Mouse (Mus musculus): Measurements from ENCODE around the gene Dusp7.

The Dusp7 gene

DNA sequence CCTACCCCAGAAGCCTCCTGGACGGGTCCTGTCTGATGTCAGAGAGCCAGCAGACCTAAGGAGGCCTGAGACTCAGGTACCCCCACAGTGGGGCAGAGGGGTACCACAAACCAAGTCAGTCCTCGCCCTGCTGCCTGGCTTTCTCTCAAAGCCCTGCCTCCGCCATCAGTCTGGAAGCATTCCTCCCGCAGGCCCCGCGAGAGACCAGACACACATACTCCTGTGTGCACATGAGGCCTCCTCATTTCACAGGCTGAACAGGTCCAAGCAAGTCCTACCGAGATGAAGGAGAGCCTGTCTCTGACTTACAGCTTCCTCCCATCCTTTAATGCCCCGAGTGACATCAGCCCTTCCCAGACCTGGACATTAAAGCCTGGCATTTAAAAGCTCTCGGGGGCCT lies 10.3 kb downstream of the Dusp7 start:
- no peak for DNase-seq (ENCODE audit: extremely low spot score, low spot score)

- no peak for DNase-seq (ENCODE audit: extremely low spot score, low spot score)
These were observed 17.9 kb downstream of the Dusp7 start for GRCm38 (mm10) chr9:106386181-106386864.

GRCm38 (mm10) chr9:106392828-106393527 lies 24.5 kb downstream of the Dusp7 start:
- no peak for DNase-seq (ENCODE audit: extremely low spot score, low spot score)

GRCm38 (mm10) chr9:106393548-106393947 lies 25.1 kb downstream of the Dusp7 start:
- DNase-seq (ENCODE audit: extremely low spot score, low spot score), result no peak

DNA sequence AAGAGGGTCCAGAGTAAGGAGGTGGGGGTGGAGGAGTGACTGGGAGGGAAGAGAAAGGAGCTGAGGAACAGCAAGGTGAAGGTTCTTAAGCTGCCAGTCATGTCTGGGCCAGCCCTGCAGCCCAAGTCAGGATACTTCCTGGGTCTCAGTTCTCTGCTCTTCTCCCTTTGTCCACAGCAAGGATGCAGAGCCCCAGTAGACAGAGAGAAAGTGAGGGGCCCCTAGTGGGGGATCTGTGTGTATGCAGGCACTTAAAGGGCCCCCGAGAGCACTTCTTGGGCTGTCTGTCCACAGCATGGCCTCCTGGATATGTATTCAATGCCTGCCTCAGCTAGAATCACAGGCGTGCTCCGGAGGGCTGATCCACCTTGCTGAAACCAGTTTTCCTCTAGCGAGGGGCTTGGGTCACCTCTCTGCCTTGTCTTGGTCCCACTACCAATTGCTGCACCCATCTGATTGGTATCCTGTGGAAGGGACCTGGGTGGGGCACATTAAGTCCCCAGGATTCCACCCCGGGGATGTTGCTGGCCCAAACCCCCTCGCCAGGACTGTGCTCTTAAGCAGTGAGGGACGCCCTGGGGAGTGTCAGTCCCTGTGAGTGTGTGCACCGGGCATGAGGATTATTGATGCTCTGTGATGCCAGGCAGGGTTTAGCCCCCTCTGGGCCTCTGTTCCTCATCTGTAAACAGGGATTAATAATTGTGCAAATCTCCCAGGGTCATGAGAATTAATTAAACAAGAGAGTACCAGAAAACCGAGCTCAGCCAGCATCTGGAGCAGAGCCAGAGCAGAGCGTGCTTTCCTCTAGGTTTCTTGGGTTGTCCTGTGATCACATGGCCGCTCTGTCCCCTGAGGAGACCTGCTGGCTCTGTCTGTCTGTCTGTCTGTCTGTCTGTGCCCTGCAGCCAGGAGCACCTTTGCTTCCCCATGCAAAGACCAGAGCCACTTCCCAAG lies 26.5 kb downstream of the Dusp7 start:
- DNase-seq (ENCODE audit: extremely low spot score, low spot score), result no peak

DNA sequence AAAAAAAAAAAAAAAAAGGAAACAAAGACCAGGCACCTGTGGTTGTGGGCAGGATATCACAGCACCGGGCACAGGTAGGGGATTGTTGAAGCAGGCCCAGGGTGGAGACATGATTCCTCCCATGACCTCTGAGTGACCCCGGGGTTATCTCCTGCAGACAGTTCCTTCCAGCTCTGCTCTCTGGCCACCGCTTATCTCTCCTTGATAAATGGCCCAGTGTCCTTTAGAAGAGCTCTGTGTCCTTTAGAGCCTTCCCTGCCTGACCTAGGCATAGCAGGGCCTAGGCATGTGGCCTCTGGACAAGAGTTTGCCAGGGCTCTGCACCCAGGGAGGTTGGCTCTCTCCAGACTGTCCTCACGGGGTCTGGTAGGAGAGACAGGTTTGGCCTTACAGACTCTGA lies 29.3 kb downstream of the Dusp7 start:
- DNase-seq (ENCODE audit: extremely low spot score, low spot score), result no peak

DNA sequence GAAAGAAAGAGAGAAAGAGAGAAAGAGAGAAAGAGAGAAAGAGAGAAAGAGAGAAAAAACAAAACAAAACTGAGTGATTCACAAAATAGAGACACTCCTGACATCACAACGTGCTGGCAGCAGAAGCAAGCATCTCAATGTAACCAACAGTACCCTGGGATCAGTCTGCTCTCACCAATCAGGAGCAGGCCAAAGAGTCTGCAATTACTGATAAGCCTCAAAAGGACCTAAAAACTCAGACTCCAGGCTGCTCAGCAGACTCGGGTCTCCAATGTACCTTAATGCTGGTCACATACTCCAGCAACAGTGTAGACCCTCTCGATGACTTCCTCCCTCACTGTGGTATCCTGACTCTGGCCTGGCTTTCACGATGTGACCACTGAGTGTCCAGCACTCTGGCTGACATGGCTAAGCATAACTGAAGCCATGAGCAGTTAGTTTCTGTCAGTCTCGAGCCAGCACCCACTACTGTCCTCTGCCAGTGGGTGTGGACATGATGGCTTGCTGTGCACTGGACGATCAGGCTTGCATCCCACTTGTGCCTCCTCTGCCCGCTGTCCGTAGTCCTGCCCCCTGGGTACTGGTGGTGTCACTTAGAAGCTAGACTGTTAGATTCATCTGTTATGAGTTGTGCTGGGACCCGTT lies 30.4 kb downstream of the Dusp7 start:
- no peak for DNase-seq (ENCODE audit: extremely low spot score, low spot score)

DNA sequence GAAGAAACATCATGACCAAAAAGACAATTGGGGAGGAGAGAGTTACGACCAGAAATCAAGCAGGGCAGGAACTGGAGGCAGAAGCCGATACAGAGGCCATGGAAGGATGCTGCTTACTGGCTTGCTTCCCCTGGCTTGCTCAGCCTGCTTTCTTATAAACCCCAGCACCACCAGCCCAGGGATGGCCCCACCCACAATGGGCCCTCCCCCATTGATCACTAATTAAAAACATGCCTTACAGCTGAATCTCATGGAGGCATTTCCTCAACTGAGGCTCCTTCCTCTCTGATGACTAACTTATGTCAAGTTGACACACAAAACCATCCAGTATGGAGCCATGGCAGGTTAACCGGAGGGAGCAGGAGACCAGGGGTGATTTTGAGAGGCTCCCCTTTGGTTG lies 31.4 kb downstream of the Dusp7 start:
- DNase-seq (ENCODE audit: extremely low spot score, low spot score), result no peak

DNA sequence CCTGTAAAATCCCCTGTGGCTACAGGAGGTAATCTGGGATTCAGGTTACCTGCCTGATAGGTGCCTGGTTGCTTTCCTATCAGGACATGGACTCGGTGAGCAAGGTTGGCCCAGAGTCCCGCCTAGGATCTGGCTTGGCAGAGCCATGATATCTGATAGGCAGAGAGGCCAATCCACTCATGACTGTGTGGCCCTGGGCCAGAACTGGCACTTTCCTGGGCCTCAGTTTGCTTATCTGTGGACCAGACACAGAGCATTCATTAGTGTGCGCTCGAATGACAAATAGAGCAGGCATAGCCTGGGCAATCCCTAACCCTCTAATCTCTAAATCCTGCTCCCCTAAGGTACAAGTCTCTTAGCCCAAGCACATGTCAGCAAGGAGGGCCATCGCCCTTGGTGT lies 33.7 kb downstream of the Dusp7 start:
- DNase-seq (ENCODE audit: extremely low spot score, low spot score), result no peak

- DNase-seq (ENCODE audit: extremely low spot score, low spot score), result no peak
These were observed 34.4 kb downstream of the Dusp7 start for GRCm38 (mm10) chr9:106402607-106403375.

DNA sequence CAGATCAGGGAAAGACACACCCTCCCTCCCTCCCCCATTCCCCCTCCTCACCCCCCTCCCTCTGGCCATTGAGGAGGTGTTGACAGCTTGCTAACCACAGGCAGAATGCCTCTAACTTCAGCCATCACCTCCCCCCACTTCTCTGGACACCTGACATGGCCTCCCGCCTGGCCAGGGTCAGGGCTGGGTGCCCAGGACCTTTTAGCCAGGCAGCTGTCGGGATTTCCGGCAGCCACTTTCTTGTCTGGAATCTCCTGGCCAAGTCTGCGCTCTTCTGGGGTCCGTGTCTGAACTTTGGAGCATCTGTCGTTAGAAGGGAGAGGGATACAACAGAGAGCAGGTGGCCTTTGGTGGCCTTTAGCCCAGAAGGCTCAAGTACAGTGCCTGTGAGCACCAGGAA lies 36.8 kb downstream of the Dusp7 start:
- DNase-seq (ENCODE audit: extremely low spot score, low spot score), result peak; percentile 29

DNA sequence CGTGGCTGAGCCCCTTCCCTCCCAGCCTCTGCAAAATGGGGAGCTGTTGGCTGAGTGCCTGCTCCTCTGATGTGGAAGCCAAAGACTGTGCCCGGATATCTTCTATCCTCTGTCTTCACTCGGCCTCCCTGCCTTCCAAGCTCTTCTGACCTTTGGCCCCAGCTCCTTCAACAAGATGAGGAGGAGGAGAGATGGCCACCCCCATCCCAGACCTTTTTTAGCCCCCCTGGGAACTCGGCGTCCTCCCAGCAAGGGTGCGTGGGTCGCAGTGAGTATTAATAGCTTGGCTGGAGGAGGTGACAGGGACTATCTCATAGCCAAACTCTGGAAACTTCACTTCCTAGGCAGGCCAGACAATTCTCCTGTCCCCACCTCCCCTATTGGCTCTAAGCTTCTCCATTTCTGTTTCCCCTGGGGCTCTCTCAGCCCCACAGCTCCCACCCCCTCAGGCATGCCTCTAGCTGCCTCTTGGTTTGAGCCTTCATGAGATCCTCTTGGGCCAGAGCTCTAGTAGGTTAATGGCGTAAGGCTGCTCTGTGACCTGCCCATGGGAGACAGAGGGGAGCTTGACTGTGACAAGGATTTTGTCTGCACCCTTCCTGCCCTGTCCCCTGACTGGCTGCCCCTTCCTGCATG lies 38.1 kb downstream of the Dusp7 start:
- DNase-seq (ENCODE audit: extremely low spot score, low spot score), result no peak

GRCm38 (mm10) chr9:106409096-106409495 lies 40.7 kb downstream of the Dusp7 start:
- no peak for DNase-seq (ENCODE audit: extremely low spot score, low spot score)

DNA sequence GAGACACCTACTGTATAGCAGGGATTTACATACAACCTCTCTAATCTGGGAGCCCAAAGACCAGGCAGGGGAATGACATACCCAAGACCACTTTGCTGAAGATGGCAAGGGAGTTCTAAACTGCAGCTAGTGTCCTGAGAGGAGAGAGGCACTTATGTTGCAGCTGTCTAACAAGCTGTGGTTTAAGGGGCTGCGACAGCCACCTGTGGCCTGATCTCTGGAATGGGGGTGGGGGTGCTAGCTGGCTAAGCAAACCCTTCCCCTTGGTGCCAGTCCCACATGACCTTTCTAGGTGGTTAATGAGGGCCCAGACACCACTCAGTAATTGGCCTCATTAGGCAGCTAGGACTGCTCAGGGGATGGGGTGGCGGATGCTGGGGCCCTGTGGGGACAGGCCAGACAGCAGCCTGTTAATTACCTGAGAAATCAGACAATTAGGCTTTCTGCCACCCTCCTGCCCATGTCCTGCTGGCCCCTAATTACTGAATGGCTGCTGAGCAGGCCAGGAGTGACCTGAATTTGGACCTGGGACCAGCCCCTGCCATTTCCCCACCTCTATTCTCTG lies 41.7 kb downstream of the Dusp7 start:
- no peak for DNase-seq (ENCODE audit: extremely low spot score, low spot score)

GRCm38 (mm10) chr9:106411091-106411594 lies 42.7 kb downstream of the Dusp7 start:
- no peak for DNase-seq (ENCODE audit: extremely low spot score, low spot score)

GRCm38 (mm10) chr9:106411729-106412128 lies 43.3 kb downstream of the Dusp7 start:
- no peak for DNase-seq (ENCODE audit: extremely low spot score, low spot score)

- no peak for DNase-seq (ENCODE audit: extremely low spot score, low spot score)
These were observed 43.8 kb downstream of the Dusp7 start for GRCm38 (mm10) chr9:106412210-106412609.

DNA sequence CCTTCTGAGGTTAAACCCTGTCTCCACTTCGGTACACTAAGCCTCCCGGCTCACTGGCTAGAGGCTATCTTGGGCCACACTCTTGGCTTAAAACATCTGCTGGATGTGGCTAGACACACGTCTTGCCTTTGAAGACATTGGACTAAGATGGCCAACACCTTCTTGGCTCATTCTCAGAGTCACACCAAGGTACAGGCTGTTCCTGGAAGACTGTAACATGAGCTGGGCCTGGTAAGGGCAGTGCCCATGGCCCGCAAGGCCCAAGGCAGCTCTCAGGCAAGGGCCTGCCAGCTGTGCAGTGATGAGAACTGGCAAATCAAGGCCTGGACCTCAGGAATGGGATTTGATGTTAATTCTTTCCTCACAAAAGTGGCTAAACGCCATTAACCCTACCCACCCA lies 45.2 kb downstream of the Dusp7 start:
- no peak for DNase-seq (ENCODE audit: extremely low spot score, low spot score)

DNA sequence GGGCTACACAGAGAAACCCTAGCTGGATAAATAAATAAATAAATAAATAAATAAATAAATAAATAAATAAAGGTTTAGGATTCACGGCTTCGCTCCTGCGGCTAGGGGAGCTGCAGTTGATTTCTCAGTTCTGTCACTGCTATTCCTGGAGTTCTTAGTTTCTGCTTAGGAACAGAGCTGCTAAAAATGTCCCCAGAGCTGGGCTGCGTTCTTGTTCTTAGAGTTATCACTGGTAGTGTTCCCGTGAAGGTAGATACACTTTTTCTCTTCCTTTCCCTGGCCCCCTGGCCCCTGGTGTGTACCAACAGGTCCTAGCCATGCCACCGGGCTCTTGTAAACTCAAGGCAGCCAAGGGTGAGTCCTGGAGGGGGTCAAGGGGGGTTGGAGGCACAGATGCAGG lies 48.4 kb downstream of the Dusp7 start:
- DNase-seq (ENCODE audit: extremely low spot score, low spot score), result no peak
